Mouse (Mus musculus): ENCODE measurements around the gene Cox10. TPM values are rescaled to one million over a fixed set of nuclear protein-coding genes. Genes with fewer than 3 reads are reported as not detected.

Cox10 gene
- total and polyA plus RNA-seq, 2 experiments = 4.0 to 12.9 TPM

DNA sequence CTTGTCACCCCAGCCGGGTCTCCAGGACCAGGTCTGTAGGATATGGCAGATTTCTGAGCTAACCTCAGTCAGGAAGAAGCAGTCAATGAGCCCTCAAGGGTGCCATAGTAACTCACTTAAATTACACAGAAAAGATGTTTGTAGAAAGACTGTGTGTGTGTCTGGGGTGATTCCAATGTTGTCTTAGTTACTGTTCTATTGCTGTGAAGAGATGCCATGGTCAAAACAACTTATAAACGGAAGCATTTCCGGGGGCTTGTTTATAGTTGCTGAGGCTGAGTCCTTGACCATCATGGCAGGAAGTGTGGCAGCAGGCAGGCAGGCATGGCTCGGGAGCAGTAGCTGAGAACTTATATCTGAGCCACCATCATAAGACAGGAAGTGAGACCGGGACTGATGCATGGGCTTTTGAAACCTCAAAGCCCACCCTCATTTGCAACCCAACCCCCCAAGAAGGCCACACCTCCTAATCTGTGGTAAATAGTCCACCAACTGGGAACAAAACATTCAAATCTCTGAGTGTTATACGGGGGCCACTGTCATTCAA lies 94.6 kb downstream of the Cox10 start:
- peak overlapping the region; percentile 37; the same call in 1 of the 2 replicates for H3K27ac ChIP-seq (replicated peaks; ENCODE audit: insufficient read depth, low read depth, low read length)
- no peaks in the 10 kb centered on the region for H3K79me2 ChIP-seq (ENCODE audit: control insufficient read depth, insufficient read depth, low read length)
- no peaks in the 10 kb centered on the region for H3K36me3 ChIP-seq (ENCODE audit: control insufficient read depth, insufficient read depth, low read length)
- H3K27me3 ChIP-seq (ENCODE audit: control insufficient read depth, insufficient read depth, low read length) = no peaks in the 10 kb centered on the region
- peaks cover 8% of the 10 kb centered on the region for H3K4me1 ChIP-seq (ENCODE audit: control insufficient read depth, insufficient read depth, low read length)
- no peak for DNase-seq (ENCODE audit: extremely low read depth, low read depth, low spot score)
- H3K9ac ChIP-seq (ENCODE audit: low read depth, low read length) = no peak overlapping the region
- TF ChIP-seq POLR2A (IDR thresholded peaks at IDR 0.05; ENCODE audit: extremely low read depth, insufficient read depth, low read length) (no peak), CTCF (IDR thresholded peaks at IDR 0.05; ENCODE audit: low read depth, low read length) (no peak)
- H3K4me3 ChIP-seq (ENCODE audit: insufficient read depth, low read depth, low read length) = no peak overlapping the region
- 75% methylated on average over 6 of the region's 6 CpGs for WGBS

DNA sequence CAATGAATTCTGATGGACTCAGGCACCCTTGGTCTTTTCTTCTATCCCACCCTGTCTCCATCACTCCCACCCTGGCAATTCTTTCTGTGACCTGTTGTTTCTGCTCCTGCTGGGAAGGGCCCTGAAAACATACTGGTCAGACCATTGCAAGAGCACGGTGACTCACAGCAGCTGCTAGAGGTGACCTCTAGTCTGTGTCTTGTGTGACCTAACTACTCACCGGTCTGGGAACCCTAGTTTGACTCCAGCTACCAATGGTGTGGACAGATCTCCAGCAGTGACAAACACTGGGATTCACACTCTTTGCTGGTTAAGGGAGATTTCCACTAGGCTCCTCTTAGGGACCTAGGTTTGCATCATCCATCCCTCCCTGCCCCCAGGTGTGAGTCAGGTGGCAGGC lies 101.5 kb downstream of the Cox10 start:
- Histone ChIP-seq H3K9ac (ENCODE audit: low read depth, low read length) (no peak overlapping the region), H3K4me1 (ENCODE audit: control insufficient read depth, insufficient read depth, low read length) (peaks cover 2% of the 10 kb centered on the region; the same call in 1 of the 2 replicates), H3K4me3 (ENCODE audit: insufficient read depth, low read depth, low read length) (no peak overlapping the region), H3K36me3 (ENCODE audit: control insufficient read depth, insufficient read depth, low read length) (peaks cover under 1% of the 10 kb centered on the region; the same call in 1 of the 2 replicates), H3K79me2 (ENCODE audit: control insufficient read depth, insufficient read depth, low read length) (no peaks in the 10 kb centered on the region), H3K27me3 (ENCODE audit: control insufficient read depth, insufficient read depth, low read length) (no peaks in the 10 kb centered on the region), H3K27ac (replicated peaks; ENCODE audit: insufficient read depth, low read depth, low read length) (no peak overlapping the region)
- TF ChIP-seq POLR2A (IDR thresholded peaks at IDR 0.05; ENCODE audit: extremely low read depth, insufficient read depth, low read length) (no peak), CTCF (IDR thresholded peaks at IDR 0.05; ENCODE audit: low read depth, low read length) (no peak)
- WGBS = 64% methylated on average over 2 of the region's 2 CpGs
- DNase-seq (ENCODE audit: extremely low read depth, low read depth, low spot score) = no peak

DNA sequence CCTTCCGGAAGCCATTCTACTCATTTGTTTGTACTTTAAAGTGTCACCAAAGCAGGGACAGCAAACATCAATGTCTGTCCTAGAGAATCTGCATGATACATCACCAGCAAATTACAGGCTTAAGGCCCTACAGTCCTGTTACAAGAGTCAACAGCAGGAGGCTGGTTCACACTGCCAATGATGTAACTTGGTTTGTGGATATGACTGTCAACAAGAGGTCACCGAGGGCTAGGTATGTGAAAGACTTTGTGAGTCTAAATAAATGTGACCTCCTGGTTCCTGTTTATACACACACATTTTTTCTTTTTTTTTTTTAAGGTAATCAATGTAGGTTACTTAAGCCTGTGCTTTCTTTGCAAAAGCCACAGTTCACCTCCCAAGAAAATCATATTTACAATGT lies 102.5 kb downstream of the Cox10 start:
- TF ChIP-seq POLR2A (IDR thresholded peaks at IDR 0.05; ENCODE audit: extremely low read depth, insufficient read depth, low read length) (no peak), CTCF (IDR thresholded peaks at IDR 0.05; ENCODE audit: low read depth, low read length) (no peak)
- whole genome bisulfite sequencing = 46% methylated on average over 2 of the region's 2 CpGs
- H3K4me3 ChIP-seq (ENCODE audit: insufficient read depth, low read depth, low read length) = no peak overlapping the region
- no peak overlapping the region for H3K27ac ChIP-seq (replicated peaks; ENCODE audit: insufficient read depth, low read depth, low read length)
- H3K27me3 ChIP-seq (ENCODE audit: control insufficient read depth, insufficient read depth, low read length) = no peaks in the 10 kb centered on the region
- peaks cover 2% of the 10 kb centered on the region; the same call in 1 of the 2 replicates for H3K4me1 ChIP-seq (ENCODE audit: control insufficient read depth, insufficient read depth, low read length)
- no peak overlapping the region for H3K9ac ChIP-seq (ENCODE audit: low read depth, low read length)
- H3K36me3 ChIP-seq (ENCODE audit: control insufficient read depth, insufficient read depth, low read length) = peaks cover 2% of the 10 kb centered on the region; the same call in 1 of the 2 replicates
- DNase-seq (ENCODE audit: extremely low read depth, low read depth, low spot score) = peak; percentile 85
- H3K79me2 ChIP-seq (ENCODE audit: control insufficient read depth, insufficient read depth, low read length) = no peaks in the 10 kb centered on the region

DNA sequence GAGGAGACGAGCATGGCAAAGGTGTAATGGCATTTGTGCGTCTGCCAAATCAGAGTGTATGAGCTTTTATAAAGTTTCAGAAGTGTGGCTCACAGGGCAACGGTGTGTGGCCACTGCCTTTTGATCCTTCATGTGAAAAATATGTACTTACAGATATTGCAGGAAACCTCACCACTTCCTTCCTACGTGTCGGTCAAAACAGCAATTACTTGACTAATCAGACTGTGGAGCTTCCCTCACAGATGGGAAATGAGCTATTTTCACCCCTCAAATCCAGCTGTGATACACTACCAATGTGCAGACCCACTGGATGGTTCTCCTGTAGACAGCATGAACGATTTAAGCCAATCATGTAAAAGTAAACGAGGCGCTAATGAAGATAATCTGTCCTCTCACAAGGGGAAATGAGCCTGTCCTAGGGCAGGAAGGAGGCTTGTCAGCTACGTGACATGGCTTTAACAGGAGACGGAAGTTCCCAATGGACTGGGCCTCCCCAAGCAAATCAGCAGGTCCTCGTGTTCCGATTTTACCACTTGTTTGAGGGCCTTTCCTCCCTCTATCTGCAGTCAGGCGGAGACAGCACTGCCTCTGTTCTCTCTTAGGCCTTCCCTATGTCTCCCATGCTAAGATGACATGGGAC lies 103.9 kb downstream of the Cox10 start:
- no peak overlapping the region for H3K9ac ChIP-seq (ENCODE audit: low read depth, low read length)
- no peaks in the 10 kb centered on the region for H3K27me3 ChIP-seq (ENCODE audit: control insufficient read depth, insufficient read depth, low read length)
- peaks cover 2% of the 10 kb centered on the region; the same call in 1 of the 2 replicates for H3K4me1 ChIP-seq (ENCODE audit: control insufficient read depth, insufficient read depth, low read length)
- no peaks in the 10 kb centered on the region for H3K79me2 ChIP-seq (ENCODE audit: control insufficient read depth, insufficient read depth, low read length)
- 80% methylated on average over 13 of the region's 13 CpGs for WGBS
- peaks cover 2% of the 10 kb centered on the region; the same call in 1 of the 2 replicates for H3K36me3 ChIP-seq (ENCODE audit: control insufficient read depth, insufficient read depth, low read length)
- TF ChIP-seq POLR2A (IDR thresholded peaks at IDR 0.05; ENCODE audit: extremely low read depth, insufficient read depth, low read length) (no peak), CTCF (IDR thresholded peaks at IDR 0.05; ENCODE audit: low read depth, low read length) (no peak)
- DNase-seq (ENCODE audit: extremely low read depth, low read depth, low spot score) = no peak
- H3K4me3 ChIP-seq (ENCODE audit: insufficient read depth, low read depth, low read length) = no peak overlapping the region
- peak overlapping the region; percentile 19; the same call in 1 of the 2 replicates for H3K27ac ChIP-seq (replicated peaks; ENCODE audit: insufficient read depth, low read depth, low read length)

DNA sequence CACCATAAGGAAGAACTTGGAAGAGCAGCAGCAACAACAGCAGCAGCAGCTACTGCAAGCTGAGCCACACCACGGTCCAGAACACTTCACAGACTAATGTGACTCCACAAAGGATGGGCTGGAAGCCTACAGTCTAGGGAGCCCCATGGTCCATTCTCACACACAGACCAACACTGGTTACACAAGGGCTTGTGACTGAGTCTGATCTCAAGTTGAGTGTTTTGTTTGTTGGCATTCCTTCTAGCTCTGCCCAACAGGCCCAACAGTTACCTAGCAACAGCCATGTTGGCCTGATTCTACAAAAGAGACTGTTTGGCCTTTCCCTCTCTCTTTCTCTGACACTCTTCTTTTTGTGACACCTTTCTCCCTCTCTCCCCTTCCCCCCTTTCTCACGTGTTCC lies 105.3 kb downstream of the Cox10 start:
- WGBS = 100% methylated on average over 2 of the region's 2 CpGs
- Histone ChIP-seq H3K79me2 (ENCODE audit: control insufficient read depth, insufficient read depth, low read length) (no peaks in the 10 kb centered on the region), H3K4me3 (ENCODE audit: insufficient read depth, low read depth, low read length) (no peak overlapping the region), H3K36me3 (ENCODE audit: control insufficient read depth, insufficient read depth, low read length) (peaks cover 2% of the 10 kb centered on the region; the same call in 1 of the 2 replicates), H3K4me1 (ENCODE audit: control insufficient read depth, insufficient read depth, low read length) (peaks cover 2% of the 10 kb centered on the region; the same call in 1 of the 2 replicates), H3K27ac (replicated peaks; ENCODE audit: insufficient read depth, low read depth, low read length) (no peak overlapping the region), H3K9ac (ENCODE audit: low read depth, low read length) (no peak overlapping the region), H3K27me3 (ENCODE audit: control insufficient read depth, insufficient read depth, low read length) (no peaks in the 10 kb centered on the region)
- TF ChIP-seq CTCF (IDR thresholded peaks at IDR 0.05; ENCODE audit: low read depth, low read length) (no peak), POLR2A (IDR thresholded peaks at IDR 0.05; ENCODE audit: extremely low read depth, insufficient read depth, low read length) (no peak)
- DNase-seq (ENCODE audit: extremely low read depth, low read depth, low spot score) = no peak

DNA sequence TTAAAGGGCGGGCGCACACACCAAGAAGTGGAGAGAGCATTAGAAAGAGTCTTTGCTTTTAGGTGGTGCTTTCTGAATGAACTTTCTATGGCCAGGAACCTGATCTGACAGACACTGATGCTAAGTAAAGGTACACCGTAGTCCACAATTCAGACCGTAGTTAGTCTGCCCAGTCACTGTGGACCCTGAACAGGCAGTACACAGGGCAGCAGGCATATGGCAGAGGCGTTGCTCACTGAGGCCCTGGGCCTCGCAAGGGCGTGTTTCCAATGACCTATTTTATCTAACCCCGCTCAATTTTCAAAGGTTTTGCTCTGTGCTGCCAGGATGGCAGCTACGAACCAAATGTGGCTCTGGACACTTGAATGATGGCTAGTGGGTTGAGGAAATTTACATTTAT lies 107.8 kb downstream of the Cox10 start:
- TF ChIP-seq CTCF (IDR thresholded peaks at IDR 0.05; ENCODE audit: low read depth, low read length) = no peak
- TF ChIP-seq POLR2A (IDR thresholded peaks at IDR 0.05; ENCODE audit: extremely low read depth, insufficient read depth, low read length) = no peak
- H3K79me2 ChIP-seq (ENCODE audit: control insufficient read depth, insufficient read depth, low read length) = no peaks in the 10 kb centered on the region
- no peak overlapping the region for H3K4me3 ChIP-seq (ENCODE audit: insufficient read depth, low read depth, low read length)
- DNase-seq (ENCODE audit: extremely low read depth, low read depth, low spot score) = peak; percentile 42
- no peaks in the 10 kb centered on the region for H3K4me1 ChIP-seq (ENCODE audit: control insufficient read depth, insufficient read depth, low read length)
- H3K27me3 ChIP-seq (ENCODE audit: control insufficient read depth, insufficient read depth, low read length) = no peaks in the 10 kb centered on the region
- WGBS = 81% methylated on average over 9 of the region's 9 CpGs
- H3K36me3 ChIP-seq (ENCODE audit: control insufficient read depth, insufficient read depth, low read length) = peaks cover 2% of the 10 kb centered on the region; the same call in 1 of the 2 replicates
- no peak overlapping the region for H3K9ac ChIP-seq (ENCODE audit: low read depth, low read length)
- H3K27ac ChIP-seq (replicated peaks; ENCODE audit: insufficient read depth, low read depth, low read length) = no peak overlapping the region

All from liver, adult 2 months (tissue).